Mouse (Mus musculus): ENCODE measurements around the gene Rbmxl1.

DNA sequence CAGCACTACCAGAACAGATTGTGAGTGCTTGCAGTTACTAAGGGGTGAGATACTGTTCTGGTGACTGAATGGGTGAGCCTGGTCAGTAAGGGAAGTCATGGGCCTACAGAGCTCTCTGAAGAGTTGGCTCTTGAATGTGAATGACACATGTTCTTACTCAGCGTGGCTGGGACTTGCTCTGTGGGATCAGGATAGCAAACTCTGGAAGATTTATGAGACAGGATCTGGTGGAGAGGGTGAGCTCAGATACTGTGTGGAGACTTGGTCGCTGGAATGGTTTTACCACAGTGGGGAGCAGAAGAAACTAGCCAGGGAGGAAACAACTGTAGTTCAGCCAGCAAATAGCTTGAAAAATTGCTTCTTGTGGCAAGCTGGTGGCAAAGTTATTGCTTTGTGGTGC lies 35.8 kb upstream of the Rbmxl1 start:
- TF ChIP-seq CTCF (IDR thresholded peaks at IDR 0.05) (no peak), EP300 (IDR thresholded peaks at IDR 0.05) (no peak)
